Mouse (Mus musculus): ENCODE results near the gene Myh9. TPM values are rescaled to one million over a fixed set of nuclear protein-coding genes. Genes with fewer than 3 reads are reported as not detected.

Myh9 gene
- polyA plus RNA-seq, 1 experiment from 2014 or later = 53.7 TPM

- ATAC-seq (ENCODE audit: low read depth) (no peak), DNase-seq (ENCODE audit: low spot score) (no peak)
- Histone ChIP-seq H3K9me3 (ENCODE audit: control insufficient read depth, low read length) (no peaks in the 10 kb centered on the region), H3K36me3 (ENCODE audit: control insufficient read depth, insufficient read depth, low read length) (peaks cover 26% of the 10 kb centered on the region), H3K4me1 (ENCODE audit: control insufficient read depth, insufficient read depth, low read length) (peaks cover 24% of the 10 kb centered on the region), H3K27me3 (replicated peaks; ENCODE audit: control insufficient read depth, insufficient read depth, low read length) (no peaks in the 10 kb centered on the region), H3K9ac (ENCODE audit: low read depth, low read length) (0 out of 2 replicates have a peak overlapping the region, but pooled peaks have one; percentile 46), H3K4me2 (ENCODE audit: low read depth, low read length) (no peak overlapping the region), H3K27ac (replicated peaks; ENCODE audit: low read depth, low read length) (peak overlapping the region; percentile 88), H3K4me3 (ENCODE audit: low read depth, low read length) (no peak overlapping the region)
- WGBS = 79% methylated on average over 8 of the region's 8 CpGs
Measured at GRCm38 (mm10) chr15:77799491-77800474, 42.2 kb downstream of the Myh9 start.

GRCm38 (mm10) chr15:77798664-77799490 lies 43.1 kb downstream of the Myh9 start:
- no peak overlapping the region for H3K4me3 ChIP-seq (ENCODE audit: low read depth, low read length)
- peak overlapping the region; percentile 88 for H3K27ac ChIP-seq (replicated peaks; ENCODE audit: low read depth, low read length)
- H3K27me3 ChIP-seq (replicated peaks; ENCODE audit: control insufficient read depth, insufficient read depth, low read length) = no peaks in the 10 kb centered on the region
- peak overlapping the region; percentile 46 for H3K9ac ChIP-seq (ENCODE audit: low read depth, low read length)
- WGBS = 14% methylated on average over 14 of the region's 14 CpGs
- H3K4me1 ChIP-seq (ENCODE audit: control insufficient read depth, insufficient read depth, low read length) = peaks cover 24% of the 10 kb centered on the region
- no peaks in the 10 kb centered on the region for H3K9me3 ChIP-seq (ENCODE audit: control insufficient read depth, low read length)
- peaks cover 18% of the 10 kb centered on the region for H3K36me3 ChIP-seq (ENCODE audit: control insufficient read depth, insufficient read depth, low read length)
- ATAC-seq (ENCODE audit: low read depth) (peak; percentile 93), DNase-seq (ENCODE audit: low spot score) (peak; percentile 92)
- H3K4me2 ChIP-seq (ENCODE audit: low read depth, low read length) = peak overlapping the region; percentile 7

- Histone ChIP-seq H3K9ac (ENCODE audit: low read depth, low read length) (peak overlapping the region; percentile 46; the same call in 1 of the 2 replicates), H3K36me3 (ENCODE audit: control insufficient read depth, insufficient read depth, low read length) (peaks cover 11% of the 10 kb centered on the region)
- 75% methylated on average over 11 of the region's 14 CpGs for WGBS
Measured at GRCm38 (mm10) chr15:77797609-77798411, 44.2 kb downstream of the Myh9 start.

GRCm38 (mm10) chr15:77796409-77797035 lies 45.5 kb downstream of the Myh9 start:
- no peak overlapping the region for H3K4me2 ChIP-seq (ENCODE audit: low read depth, low read length)
- no peaks in the 10 kb centered on the region for H3K9me3 ChIP-seq (ENCODE audit: control insufficient read depth, low read length)
- WGBS = 93% methylated on average over 26 of the region's 26 CpGs
- H3K9ac ChIP-seq (ENCODE audit: low read depth, low read length) = no peak overlapping the region
- ATAC-seq (ENCODE audit: low read depth) = no peak
- H3K4me3 ChIP-seq (ENCODE audit: low read depth, low read length) = no peak overlapping the region
- H3K27ac ChIP-seq (replicated peaks; ENCODE audit: low read depth, low read length) = no peak overlapping the region
- peaks cover 21% of the 10 kb centered on the region for H3K36me3 ChIP-seq (ENCODE audit: control insufficient read depth, insufficient read depth, low read length)
- H3K27me3 ChIP-seq (replicated peaks; ENCODE audit: control insufficient read depth, insufficient read depth, low read length) = no peaks in the 10 kb centered on the region
- DNase-seq (ENCODE audit: low spot score) = no peak
- peaks cover 24% of the 10 kb centered on the region for H3K4me1 ChIP-seq (ENCODE audit: control insufficient read depth, insufficient read depth, low read length)

More at GRCm38 (mm10) chr15:77797609-77798411, 44.2 kb downstream of the Myh9 start:
- DNase-seq (ENCODE audit: low spot score) (no peak), ATAC-seq (ENCODE audit: low read depth) (no peak)
- Histone ChIP-seq H3K4me1 (ENCODE audit: control insufficient read depth, insufficient read depth, low read length) (peaks cover 24% of the 10 kb centered on the region), H3K27ac (replicated peaks; ENCODE audit: low read depth, low read length) (peak overlapping the region; percentile 88), H3K9me3 (ENCODE audit: control insufficient read depth, low read length) (no peaks in the 10 kb centered on the region), H3K4me2 (ENCODE audit: low read depth, low read length) (0 out of 2 replicates have a peak overlapping the region, but pooled peaks have one; percentile 10), H3K27me3 (replicated peaks; ENCODE audit: control insufficient read depth, insufficient read depth, low read length) (no peaks in the 10 kb centered on the region), H3K4me3 (ENCODE audit: low read depth, low read length) (no peak overlapping the region)

GRCm38 (mm10) chr15:77794908-77795356 lies 47.0 kb downstream of the Myh9 start:
- 84% methylated on average over 13 of the region's 13 CpGs for WGBS
- peaks cover 24% of the 10 kb centered on the region for H3K4me1 ChIP-seq (ENCODE audit: control insufficient read depth, insufficient read depth, low read length)
- no peak overlapping the region for H3K4me3 ChIP-seq (ENCODE audit: low read depth, low read length)
- H3K36me3 ChIP-seq (ENCODE audit: control insufficient read depth, insufficient read depth, low read length) = peaks cover 36% of the 10 kb centered on the region
- H3K9ac ChIP-seq (ENCODE audit: low read depth, low read length) = no peak overlapping the region
- no peaks in the 10 kb centered on the region for H3K27me3 ChIP-seq (replicated peaks; ENCODE audit: control insufficient read depth, insufficient read depth, low read length)
- H3K4me2 ChIP-seq (ENCODE audit: low read depth, low read length) = no peak overlapping the region
- no peak overlapping the region for H3K27ac ChIP-seq (replicated peaks; ENCODE audit: low read depth, low read length)
- ATAC-seq (ENCODE audit: low read depth) (no peak), DNase-seq (ENCODE audit: low spot score) (no peak)
- no peaks in the 10 kb centered on the region for H3K9me3 ChIP-seq (ENCODE audit: control insufficient read depth, low read length)

GRCm38 (mm10) chr15:77794138-77794907 lies 47.7 kb downstream of the Myh9 start:
- Histone ChIP-seq H3K9ac (ENCODE audit: low read depth, low read length) (no peak overlapping the region), H3K4me2 (ENCODE audit: low read depth, low read length) (no peak overlapping the region), H3K4me3 (ENCODE audit: low read depth, low read length) (no peak overlapping the region), H3K36me3 (ENCODE audit: control insufficient read depth, insufficient read depth, low read length) (peaks cover 43% of the 10 kb centered on the region), H3K4me1 (ENCODE audit: control insufficient read depth, insufficient read depth, low read length) (peaks cover 17% of the 10 kb centered on the region), H3K27me3 (replicated peaks; ENCODE audit: control insufficient read depth, insufficient read depth, low read length) (no peaks in the 10 kb centered on the region), H3K27ac (replicated peaks; ENCODE audit: low read depth, low read length) (no peak overlapping the region), H3K9me3 (ENCODE audit: control insufficient read depth, low read length) (no peaks in the 10 kb centered on the region)
- no peak for ATAC-seq (ENCODE audit: low read depth)
- DNase-seq (ENCODE audit: low spot score) = no peak
- WGBS = 81% methylated on average over 12 of the region's 13 CpGs

- Histone ChIP-seq H3K36me3 (ENCODE audit: control insufficient read depth, insufficient read depth, low read length) (peaks cover 50% of the 10 kb centered on the region), H3K4me3 (ENCODE audit: low read depth, low read length) (no peak overlapping the region), H3K4me2 (ENCODE audit: low read depth, low read length) (no peak overlapping the region), H3K4me1 (ENCODE audit: control insufficient read depth, insufficient read depth, low read length) (peaks cover 10% of the 10 kb centered on the region), H3K27ac (replicated peaks; ENCODE audit: low read depth, low read length) (no peak overlapping the region), H3K9ac (ENCODE audit: low read depth, low read length) (no peak overlapping the region), H3K9me3 (ENCODE audit: control insufficient read depth, low read length) (no peaks in the 10 kb centered on the region), H3K27me3 (replicated peaks; ENCODE audit: control insufficient read depth, insufficient read depth, low read length) (no peaks in the 10 kb centered on the region)
- DNase-seq (ENCODE audit: low spot score) (no peak), ATAC-seq (ENCODE audit: low read depth) (no peak)
- WGBS = 83% methylated on average over 7 of the region's 7 CpGs
Measured at GRCm38 (mm10) chr15:77793554-77793953, 48.4 kb downstream of the Myh9 start.

Measured in embryonic facial prominence, embryonic 14.5 days (tissue).